Mouse (Mus musculus) spleen, adult 2 months (tissue): ENCODE data around the gene Blnk.

Experiments
- CTCF ChIP-seq: fragments of 200-500 bp; IDR thresholded peaks from 2 replicates; pipeline ENCODE4 v1.5.1; 2011; ENCODE audit warnings: mild to moderate bottlenecking, inconsistent platforms; ENCODE audit not compliant: insufficient read depth, insufficient read length, insufficient replicate concordance; ENCODE audit errors: extremely low read depth
- POLR2A ChIP-seq: fragments of 200-500 bp; IDR thresholded peaks from 2 replicates; pipeline ENCODE4 v1.6.1; 2011; ENCODE audit warnings: low read depth, low read length, inconsistent platforms

DNA sequence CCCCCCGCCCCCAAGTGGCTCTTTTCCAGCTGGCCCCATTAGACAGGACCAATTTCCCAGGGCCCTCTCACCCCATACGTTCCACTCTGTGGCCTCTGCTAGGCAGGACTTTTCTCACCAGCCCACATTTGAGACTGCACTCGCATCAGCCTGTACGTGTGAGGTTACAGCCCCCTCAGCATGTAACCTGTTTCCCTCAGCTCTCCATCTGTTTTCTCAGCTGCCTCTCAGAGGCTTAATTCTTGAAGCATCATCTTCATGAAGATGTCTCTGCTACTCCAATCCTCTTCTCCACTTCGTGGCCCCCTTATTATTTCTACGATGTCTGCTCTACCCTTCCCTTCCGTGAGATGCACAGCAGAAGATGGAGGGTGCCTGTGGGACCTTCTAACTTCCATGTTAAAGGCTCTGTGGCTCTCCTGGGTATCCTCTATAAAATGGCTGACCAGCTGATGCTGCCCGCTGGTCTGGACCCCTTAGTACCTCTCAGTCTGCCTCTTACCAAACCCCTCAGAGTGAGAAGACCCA, 1.8 kb downstream of the Blnk start:
- no peak for TF ChIP-seq CTCF
- no peak for TF ChIP-seq POLR2A
